11 mouse cellular contexts compared by ENCODE assay signal in genomic region chr9:114948395-114948794, GRCm38 (mm10). TPM values are rescaled to one million over a fixed set of nuclear protein-coding genes. Genes with fewer than 3 reads are reported as not detected.
A peak's percentile ranks its signal among the peaks of the same experiment; 100 is the strongest.
DNase-seq lines count a peak whose midpoint lies in the region; ATAC-seq lines count a peak whose summit lies in the region.
"Had no signal": no experiment of that assay in that cellular context is flagged by ENCODE, and none has a peak within 500 bp of the region (broad histone marks: within the 10 kb centered on the region; RNA-seq: fewer than 3 reads in every experiment).

No protein-coding gene starts in this region.

- H3K9ac ChIP-seq in kidney, embryonic 15.5 days = no peak overlapping the region
- H3K9ac ChIP-seq: forebrain, embryonic 12.5 days had no signal

- intact Hi-C loops in heart, postnatal 14 days (cut with DNase I) = no loop called here

- peak overlapping the region; percentile 32; the same call in 1 of the 2 replicates for H3K27ac ChIP-seq in kidney, embryonic 15.5 days
- H3K27ac ChIP-seq: forebrain, embryonic 12.5 days had no signal

- WGBS in kidney, embryonic 15.5 days = 47% methylated on average over 5 of the region's 5 CpGs

- peaks cover 20% of the 10 kb centered on the region for H3K4me1 ChIP-seq in kidney, embryonic 15.5 days
- H3K4me1 ChIP-seq: forebrain, embryonic 12.5 days had no signal

- H3K9me3 ChIP-seq in kidney, embryonic 15.5 days (replicated peaks) = no peaks in the 10 kb centered on the region
- H3K9me3 ChIP-seq: forebrain, embryonic 12.5 days had no signal

- no peaks in the 10 kb centered on the region for H3K27me3 ChIP-seq in kidney, embryonic 15.5 days
- H3K27me3 ChIP-seq: forebrain, embryonic 12.5 days had no signal

- DNase-seq in kidney, adult 9 months = no peak
- peak; percentile 13 to 21 for DNase-seq in heart, postnatal 14 days
- peak; percentile 22 for DNase-seq in naive thymus-derived CD4-positive, alpha-beta T cell, adult 2 months (ENCODE audit: low read depth)
- no peak for DNase-seq in cerebellum, postnatal 36 days
- DNase-seq in embryo, embryonic 10 days (ENCODE audit: low spot score) = no peak
- DNase-seq: spleen, adult 18-20 months had no signal

- H3K4me3 ChIP-seq in kidney, embryonic 15.5 days (replicated peaks) = no peak overlapping the region
- H3K4me3 ChIP-seq: forebrain, embryonic 12.5 days had no signal

- H3K36me3 ChIP-seq in kidney, embryonic 15.5 days = no peaks in the 10 kb centered on the region
- H3K36me3 ChIP-seq: forebrain, embryonic 12.5 days had no signal

- ATAC-seq in kidney, embryonic 15.5 days (replicated peaks; ENCODE audit: low FRiP score) = no peak; the same call in 1 of the 2 replicates
- ATAC-seq in common myeloid progenitor, adult 5-6 weeks (replicated peaks; ENCODE audit: low read depth, poor library complexity, severe bottlenecking) = peak; percentile 85
- ATAC-seq in erythroblast, adult 5-6 weeks (replicated peaks; ENCODE audit: low FRiP score, poor library complexity, severe bottlenecking) = no peak
- ATAC-seq: inflammation-experienced regulatory T-cells, adult 6 months had no signal

- H3K4me2 ChIP-seq in kidney, embryonic 15.5 days = no peak overlapping the region
- H3K4me2 ChIP-seq: forebrain, embryonic 12.5 days had no signal

RNA-seq across cellular contexts. Expression of gene Gpd1l, which starts 14.6 kb away (rescaled TPM):
- polyA plus RNA-seq in kidney, embryonic 15.5 days (2015; fragmentation: Nextera tagmentation; extraction: Ambion mirVana) = 19.5 and 20.1 TPM in 2 replicates
- total RNA-seq in common myeloid progenitor, adult 5-6 weeks (2017) = 19.0 and 27.6 TPM in 2 replicates
- total RNA-seq in heart, postnatal 14 days (2021) = 10 to 100 TPM; 38.0 to 38.9 TPM
- total RNA-seq in erythroblast, adult 5-6 weeks (2015; ENCODE audit: low replicate concordance) = 8.5 and 10.4 TPM in 2 replicates
- 7.5 and 7.7 TPM in 2 replicates for total RNA-seq in erythroblast, adult 5-6 weeks (2017; ENCODE audit: low replicate concordance)

RNA-seq across cellular contexts. Expression of gene Osbpl10, which starts 30.0 kb away (rescaled TPM):
- 2.3 and 3.1 TPM in 2 replicates for polyA plus RNA-seq in kidney, embryonic 15.5 days (2015; fragmentation: Nextera tagmentation; extraction: Ambion mirVana)
- total RNA-seq in common myeloid progenitor, adult 5-6 weeks (2017) = 0.09 TPM in 1 of 2 replicates, not detected in the other
- 1 to 10 TPM; 2.9 to 3.2 TPM for total RNA-seq in heart, postnatal 14 days (2021)
- total RNA-seq in erythroblast, adult 5-6 weeks (2015; ENCODE audit: low replicate concordance) = not detected in 2 replicates
- not detected in 2 replicates for total RNA-seq in erythroblast, adult 5-6 weeks (2017; ENCODE audit: low replicate concordance)
- polyA plus RNA-seq: inflammation-experienced regulatory T-cells, adult 6 months had no signal

RNA-seq across cellular contexts. Expression of gene Rps27rt, which starts 34.1 kb away (rescaled TPM):
- polyA plus RNA-seq in kidney, embryonic 15.5 days (2015; fragmentation: Nextera tagmentation; extraction: Ambion mirVana) = 310 and 532 TPM in 2 replicates
- 300 and 305 TPM in 2 replicates for total RNA-seq in common myeloid progenitor, adult 5-6 weeks (2017)
- total RNA-seq in heart, postnatal 14 days (2021) = 10 to 100 TPM; 13.5 to 32.5 TPM
- 34.3 and 96.3 TPM in 2 replicates for total RNA-seq in erythroblast, adult 5-6 weeks (2015; ENCODE audit: low replicate concordance)
- 27.0 and 44.2 TPM in 2 replicates for total RNA-seq in erythroblast, adult 5-6 weeks (2017; ENCODE audit: low replicate concordance)

Comparison
In these comparisons a context has a peak if more than half of its experiments do, and no peak if none do; other contexts are left out.
1. DNase-seq: peak in heart, postnatal 14 days (2 of 2) and naive thymus-derived CD4-positive, alpha-beta T cell, adult 2 months (single experiment); none in kidney, adult 9 months (single experiment), cerebellum, postnatal 36 days (0 of 2) and embryo, embryonic 10 days (single experiment).